Mouse (Mus musculus) neural tube, embryonic 12.5 days (tissue): ENCODE results near the gene Fga. TPM values are rescaled to one million over a fixed set of nuclear protein-coding genes. Genes with fewer than 3 reads are reported as not detected.

Experiments used
- ATAC-seq: fragments of 200-750 bp; cut with Nextera tagmentation; 2 replicates; pipeline ENCODE4 v1.8.0; 2017; ENCODE audit warnings: low read depth, mild to moderate bottlenecking, moderate TSS enrichment, moderate library complexity; ENCODE audit not compliant: low FRiP score
- H3K27ac ChIP-seq: fragments of 300-500 bp; sonication (generic); 2 replicates; pipeline ENCODE4 v1.5.1; 2016
- H3K27me3 ChIP-seq: fragments of 300-500 bp; sonication (generic); replicated peaks from 2 replicates; pipeline ENCODE4 v1.6.1; 2016; ENCODE audit warnings: mild to moderate bottlenecking
- H3K36me3 ChIP-seq: fragments of 300-500 bp; sonication (generic); 2 replicates; pipeline ENCODE4 v1.6.1; 2016; ENCODE audit warnings: mild to moderate bottlenecking
- H3K4me1 ChIP-seq: fragments of 300-500 bp; sonication (generic); 2 replicates; pipeline ENCODE4 v1.6.1; 2016
- H3K4me2 ChIP-seq: fragments of 300-500 bp; sonication (generic); replicated peaks from 2 replicates; pipeline ENCODE4 v1.6.1; 2016; ENCODE audit warnings: mild to moderate bottlenecking
- H3K4me3 ChIP-seq: fragments of 300-500 bp; sonication (generic); 2 replicates; pipeline ENCODE4 v1.5.1; 2016
- H3K9ac ChIP-seq: fragments of 300-500 bp; sonication (generic); 2 replicates; pipeline ENCODE4 v1.6.1; 2016; ENCODE audit warnings: mild to moderate bottlenecking
- H3K9me3 ChIP-seq: fragments of 300-500 bp; sonication (generic); 2 replicates; pipeline ENCODE4 v1.6.1; 2016; ENCODE audit warnings: mild to moderate bottlenecking
- WGBS: fragments of 180-500 bp; shearing (Covaris S2); methylation state at CpG from one replicate; pipeline ENCODE4 v1.1.7; 2016; 5-methylcytosine and 5-hydroxymethylcytosine counted together
- polyA plus RNA-seq: library from polyadenylated mRNA; unstranded; fragments of >200 nt; fragmentation: Nextera tagmentation; extraction: Ambion mirVana; gene quantifications from 2 replicates; pipeline ENCODE4 v1.2.1, GENCODE M21; 2016

The Fga gene
- 0.14 and 0.15 TPM in 2 replicates for polyA plus RNA-seq

DNA sequence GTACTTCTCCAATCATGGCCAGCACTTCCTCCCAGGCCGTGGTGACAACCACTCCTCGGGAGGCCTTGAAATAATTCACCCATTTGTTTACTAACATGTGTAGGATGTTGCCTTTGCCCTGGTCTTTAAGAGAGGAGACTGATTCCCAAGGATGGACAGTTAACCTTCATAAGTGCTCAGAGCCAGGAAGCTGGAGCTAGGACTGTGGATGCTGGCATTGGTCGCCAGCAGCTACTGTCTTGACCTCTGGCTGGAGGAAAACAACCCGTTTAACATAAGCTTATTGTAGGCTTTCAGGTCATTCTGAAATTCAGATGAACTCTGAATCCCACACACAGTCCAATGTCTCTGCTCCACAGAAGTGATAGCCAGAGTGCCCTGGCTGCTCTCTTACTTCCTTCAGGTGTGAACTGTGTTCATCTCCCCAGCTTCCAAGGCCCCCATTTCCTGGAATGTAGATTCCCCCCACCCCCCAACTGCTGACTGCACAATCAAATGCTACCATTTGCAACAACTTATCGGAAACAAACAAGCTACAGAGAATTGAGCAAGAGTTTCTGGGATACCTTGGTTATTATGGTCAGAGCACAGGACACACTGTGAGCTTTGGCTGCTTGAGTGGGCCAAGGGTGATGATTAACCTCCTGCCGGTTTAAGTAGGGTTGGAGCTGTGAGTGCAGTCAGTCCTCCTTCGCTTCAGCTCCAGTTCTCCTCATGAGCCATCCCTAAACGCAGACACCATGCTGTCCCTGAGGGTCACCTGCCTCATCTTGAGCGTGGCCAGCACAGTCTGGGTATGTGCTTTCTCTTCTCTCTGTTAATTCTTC lies at the start of gene Fga:
Gene Fga (plus strand): TSS at position 602 of the 827 bp plus-strand sequence.
- WGBS = 82% methylated on average over 9 of the region's 9 CpGs
- Histone ChIP-seq H3K36me3 (no peaks in the 10 kb centered on the region), H3K9ac (no peak within 1 kb of the TSS), H3K4me2 (no peak within 1 kb of the TSS), H3K27ac (no peak within 1 kb of the TSS), H3K4me3 (no peak within 1 kb of the TSS), H3K9me3 (no peaks in the 10 kb centered on the region), H3K27me3 (no peaks in the 10 kb centered on the region), H3K4me1 (no peaks in the 10 kb centered on the region)
- ATAC-seq = no peak

DNA sequence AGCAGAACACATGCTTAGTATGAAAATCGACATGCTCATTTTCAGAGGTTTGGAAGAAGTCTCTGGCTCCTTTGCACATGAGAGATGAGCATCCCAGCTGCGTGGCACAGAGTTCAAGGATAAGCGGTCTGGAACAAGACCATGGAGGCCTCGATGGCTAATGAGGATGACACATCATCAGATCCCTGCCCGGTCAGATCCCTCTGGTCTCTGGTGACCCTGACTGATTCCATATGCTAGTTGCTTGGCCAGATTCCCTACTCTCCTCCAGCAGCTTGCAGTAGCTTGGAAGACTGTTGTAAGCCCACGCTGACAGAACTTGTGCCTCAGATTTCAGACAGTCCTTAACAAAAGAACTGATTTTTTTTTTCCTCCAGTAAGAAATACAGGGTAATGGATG lies 45.1 kb upstream of the Fga start:
- no peak overlapping the region for H3K4me3 ChIP-seq
- H3K4me2 ChIP-seq = no peak overlapping the region
- WGBS = 89% methylated on average over 6 of the region's 6 CpGs
- H3K36me3 ChIP-seq = no peaks in the 10 kb centered on the region
- H3K4me1 ChIP-seq = no peaks in the 10 kb centered on the region
- no peaks in the 10 kb centered on the region for H3K9me3 ChIP-seq
- no peaks in the 10 kb centered on the region for H3K27me3 ChIP-seq
- no peak for ATAC-seq
- no peak overlapping the region for H3K27ac ChIP-seq
- no peak overlapping the region for H3K9ac ChIP-seq

- Histone ChIP-seq H3K4me1 (no peaks in the 10 kb centered on the region), H3K4me3 (no peak overlapping the region), H3K36me3 (no peaks in the 10 kb centered on the region), H3K27ac (no peak overlapping the region), H3K4me2 (no peak overlapping the region), H3K9me3 (no peaks in the 10 kb centered on the region), H3K9ac (no peak overlapping the region), H3K27me3 (no peaks in the 10 kb centered on the region)
- 89% methylated on average over 8 of the region's 8 CpGs for WGBS
- no peak for ATAC-seq
Observed at GRCm38 (mm10) chr3:82981861-82982260, 44.0 kb upstream of the Fga start.

DNA sequence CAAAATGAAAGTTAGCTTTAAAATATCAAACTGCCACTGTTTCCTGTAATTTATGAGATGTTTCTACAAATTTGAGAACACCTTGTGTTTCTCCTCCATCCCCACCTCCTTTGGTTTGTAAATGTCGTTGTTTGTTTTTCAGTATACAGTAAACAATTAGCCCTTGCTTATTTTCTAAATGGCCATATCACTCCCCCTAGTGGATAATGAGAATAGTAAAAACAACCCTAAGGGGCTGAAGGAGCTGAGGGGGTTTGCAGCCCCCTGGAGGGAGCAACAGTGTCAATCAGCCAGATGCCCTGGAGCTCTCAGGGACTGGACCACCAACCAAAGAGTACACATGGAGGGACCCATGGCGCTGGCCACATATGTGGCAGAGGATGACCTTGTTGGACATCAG lies 41.0 kb upstream of the Fga start:
- 88% methylated on average over 2 of the region's 2 CpGs for WGBS
- Histone ChIP-seq H3K9me3 (no peaks in the 10 kb centered on the region), H3K9ac (no peak overlapping the region), H3K4me3 (no peak overlapping the region), H3K36me3 (no peaks in the 10 kb centered on the region), H3K27me3 (no peaks in the 10 kb centered on the region), H3K4me2 (no peak overlapping the region), H3K4me1 (no peaks in the 10 kb centered on the region), H3K27ac (no peak overlapping the region)
- no peak for ATAC-seq

DNA sequence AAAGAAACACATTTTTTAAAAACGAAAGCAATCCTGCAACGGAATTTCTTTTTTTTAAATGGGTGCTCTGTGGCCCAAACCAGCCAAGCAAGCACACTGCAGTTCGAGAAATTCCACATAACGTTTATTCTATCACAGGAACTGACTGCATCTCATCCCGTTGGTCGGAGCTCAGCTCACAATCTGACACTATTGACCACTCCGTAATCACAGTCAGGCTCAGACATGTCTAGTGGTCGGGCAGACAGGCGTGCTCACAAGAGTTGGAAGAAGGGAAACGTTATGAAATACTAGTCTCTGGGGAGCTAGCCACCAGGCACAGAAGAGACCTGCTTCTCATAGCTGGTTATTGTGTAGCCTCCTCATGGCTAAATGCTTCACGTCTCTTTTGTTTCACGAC lies 33.9 kb upstream of the Fga start:
- no peak for ATAC-seq
- Histone ChIP-seq H3K9ac (no peak overlapping the region), H3K36me3 (no peaks in the 10 kb centered on the region), H3K27ac (no peak overlapping the region), H3K4me2 (no peak overlapping the region), H3K4me3 (no peak overlapping the region), H3K27me3 (no peaks in the 10 kb centered on the region; the same call in 1 of the 2 replicates), H3K9me3 (no peaks in the 10 kb centered on the region), H3K4me1 (peaks cover 8% of the 10 kb centered on the region; the same call in 1 of the 2 replicates)
- WGBS = 83% methylated on average over 12 of the region's 12 CpGs

GRCm38 (mm10) chr3:82992956-82993355 lies 32.9 kb upstream of the Fga start:
- no peaks in the 10 kb centered on the region; the same call in 1 of the 2 replicates for H3K27me3 ChIP-seq
- no peak for ATAC-seq
- no peak overlapping the region for H3K9ac ChIP-seq
- H3K36me3 ChIP-seq = no peaks in the 10 kb centered on the region
- no peak overlapping the region for H3K4me2 ChIP-seq
- no peaks in the 10 kb centered on the region for H3K9me3 ChIP-seq
- no peak overlapping the region for H3K27ac ChIP-seq
- H3K4me3 ChIP-seq = no peak overlapping the region
- peaks cover 8% of the 10 kb centered on the region; the same call in 1 of the 2 replicates for H3K4me1 ChIP-seq
- 84% methylated on average over 6 of the region's 6 CpGs for WGBS

- 2% methylated on average over 24 of the region's 24 CpGs for WGBS
- Histone ChIP-seq H3K36me3 (no peaks in the 10 kb centered on the region), H3K9ac (0 out of 2 replicates have a peak overlapping the region, but pooled peaks have one; percentile 35)
Observed at GRCm38 (mm10) chr3:82995368-82995767, 30.5 kb upstream of the Fga start.

GRCm38 (mm10) chr3:82996656-82997055 lies 29.2 kb upstream of the Fga start:
- Histone ChIP-seq H3K4me3 (no peak overlapping the region), H3K9ac (no peak overlapping the region), H3K9me3 (no peaks in the 10 kb centered on the region), H3K27ac (no peak overlapping the region), H3K4me2 (no peak overlapping the region), H3K4me1 (peaks cover 8% of the 10 kb centered on the region; the same call in 1 of the 2 replicates), H3K36me3 (no peaks in the 10 kb centered on the region), H3K27me3 (no peaks in the 10 kb centered on the region; the same call in 1 of the 2 replicates)
- WGBS = 66% methylated on average over 3 of the region's 3 CpGs
- no peak for ATAC-seq

More at GRCm38 (mm10) chr3:82995368-82995767, 30.5 kb upstream of the Fga start:
- no peaks in the 10 kb centered on the region; the same call in 1 of the 2 replicates for H3K27me3 ChIP-seq
- H3K4me2 ChIP-seq = peak overlapping the region; percentile 66
- peak overlapping the region; percentile 29; the same call in 1 of the 2 replicates for H3K4me3 ChIP-seq
- peaks cover 8% of the 10 kb centered on the region; the same call in 1 of the 2 replicates for H3K4me1 ChIP-seq
- H3K9me3 ChIP-seq = no peaks in the 10 kb centered on the region
- no peak overlapping the region for H3K27ac ChIP-seq
- peak; percentile 65 for ATAC-seq

- WGBS = 33% methylated on average over 8 of the region's 8 CpGs
- Histone ChIP-seq H3K4me2 (no peak overlapping the region), H3K9ac (no peak overlapping the region), H3K4me1 (peaks cover 8% of the 10 kb centered on the region; the same call in 1 of the 2 replicates), H3K4me3 (no peak overlapping the region), H3K9me3 (no peaks in the 10 kb centered on the region), H3K36me3 (no peaks in the 10 kb centered on the region), H3K27ac (no peak overlapping the region), H3K27me3 (no peaks in the 10 kb centered on the region; the same call in 1 of the 2 replicates)
- ATAC-seq = peak; percentile 86
Observed at GRCm38 (mm10) chr3:82998772-82999463, 27.0 kb upstream of the Fga start.

- ATAC-seq = no peak
- WGBS = 66% methylated on average over 9 of the region's 9 CpGs
- H3K27me3 ChIP-seq = no peaks in the 10 kb centered on the region; the same call in 1 of the 2 replicates
- peaks cover 6% of the 10 kb centered on the region; the same call in 1 of the 2 replicates for H3K4me1 ChIP-seq
- no peak overlapping the region for H3K4me2 ChIP-seq
- H3K27ac ChIP-seq = no peak overlapping the region
- H3K9ac ChIP-seq = no peak overlapping the region
- H3K4me3 ChIP-seq = no peak overlapping the region
- no peaks in the 10 kb centered on the region for H3K9me3 ChIP-seq
- no peaks in the 10 kb centered on the region for H3K36me3 ChIP-seq
Observed at GRCm38 (mm10) chr3:82999995-83000394, 25.9 kb upstream of the Fga start.

DNA sequence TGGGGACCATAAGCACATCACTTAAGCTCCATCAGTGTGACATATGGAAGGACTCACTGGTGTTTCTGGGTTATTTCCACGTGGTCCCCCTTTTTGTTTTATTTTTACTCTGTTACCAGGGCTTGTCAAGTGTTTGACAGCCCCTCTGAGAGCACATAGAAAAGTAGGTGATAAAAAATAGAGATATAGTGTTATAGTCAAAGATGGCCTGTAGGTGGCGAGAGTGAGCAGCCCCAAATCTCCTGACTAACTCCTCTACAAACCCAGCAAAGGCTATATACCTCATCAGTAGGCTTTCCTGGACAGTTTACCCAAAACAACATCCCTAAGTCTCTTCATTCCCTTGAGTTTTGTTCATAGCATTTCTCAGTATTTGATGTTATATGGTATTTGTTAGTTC lies 23.7 kb upstream of the Fga start:
- Histone ChIP-seq H3K36me3 (no peaks in the 10 kb centered on the region), H3K4me2 (no peak overlapping the region), H3K27ac (no peak overlapping the region), H3K4me1 (no peaks in the 10 kb centered on the region), H3K9ac (no peak overlapping the region), H3K9me3 (no peaks in the 10 kb centered on the region), H3K4me3 (no peak overlapping the region), H3K27me3 (no peaks in the 10 kb centered on the region)
- no peak; the same call in 1 of the 2 replicates for ATAC-seq
- 4% methylated on average over 2 of the region's 2 CpGs for WGBS

DNA sequence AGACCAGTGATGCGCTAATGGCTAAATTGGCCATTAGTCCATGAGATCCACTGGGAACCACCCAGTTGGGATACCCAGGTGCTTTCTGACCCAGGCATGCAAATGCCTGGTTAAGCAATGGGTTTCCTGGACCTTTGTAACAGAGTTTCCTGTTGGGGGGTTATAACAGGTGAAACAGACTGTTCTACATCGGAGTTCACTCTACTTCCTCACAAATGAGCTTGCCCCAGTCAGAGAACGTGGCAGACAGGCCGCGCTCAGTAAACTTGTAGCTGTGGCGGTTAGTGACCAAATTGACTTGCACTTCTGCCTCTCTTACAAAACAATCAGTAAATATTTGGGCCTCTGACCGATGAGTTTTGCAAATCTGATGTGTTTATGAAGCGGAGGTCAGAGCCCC lies 22.8 kb upstream of the Fga start:
- Histone ChIP-seq H3K9me3 (no peaks in the 10 kb centered on the region), H3K4me2 (no peak overlapping the region), H3K4me3 (no peak overlapping the region), H3K9ac (no peak overlapping the region), H3K36me3 (no peaks in the 10 kb centered on the region), H3K27me3 (no peaks in the 10 kb centered on the region), H3K27ac (no peak overlapping the region), H3K4me1 (no peaks in the 10 kb centered on the region)
- no peak for ATAC-seq
- WGBS = 93% methylated on average over 8 of the region's 8 CpGs
